Mouse (Mus musculus) layer of hippocampus, adult 9-10 months (tissue): Measurements from ENCODE around the gene Ensa.

Source experiments
- DNase-seq: peaks from one replicate; pipeline ENCODE4 v3.0.0; 2022; ENCODE audit warnings: low spot score

Gene Ensa

DNA sequence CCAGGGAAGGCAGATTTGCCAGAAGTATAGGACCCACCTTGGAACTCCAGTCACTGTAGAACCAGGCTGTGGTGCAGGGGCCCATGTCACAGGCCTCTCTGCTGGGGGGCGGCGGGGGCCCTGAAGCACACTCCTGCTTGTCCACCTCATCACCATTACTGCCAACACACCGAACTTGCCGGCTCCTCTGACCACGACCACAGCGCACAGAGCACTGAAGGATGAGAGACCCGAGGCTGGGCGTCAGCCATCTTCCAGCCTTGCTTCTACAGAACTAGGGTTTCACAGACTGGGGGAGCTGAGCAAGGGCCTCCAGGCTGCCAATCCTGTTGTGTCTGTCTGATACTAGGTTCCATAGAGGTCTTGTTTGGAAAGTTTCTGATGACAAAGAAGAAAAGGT lies 54.8 kb downstream of the Ensa start:
- DNase-seq, result no peak

DNA sequence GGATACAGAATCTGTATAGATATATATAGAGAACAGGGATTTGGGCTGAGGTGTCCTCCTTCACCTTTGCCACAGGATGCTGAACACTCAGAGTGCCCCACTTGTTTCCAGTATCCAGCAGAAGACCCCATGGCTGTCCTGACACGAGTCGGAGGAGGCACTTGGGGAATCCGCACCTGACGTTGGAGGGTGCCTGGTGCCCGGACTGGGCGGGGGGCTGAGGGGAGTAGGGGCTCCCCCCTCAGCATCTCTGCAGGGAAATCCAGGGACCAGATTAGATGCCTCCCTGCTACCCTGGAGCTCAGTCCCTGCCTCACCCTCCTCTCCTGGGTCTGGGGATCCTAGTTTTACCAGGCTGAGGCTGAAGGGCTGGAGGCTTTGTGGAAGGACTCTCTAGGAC lies 55.9 kb downstream of the Ensa start:
- DNase-seq, result no peak

DNA sequence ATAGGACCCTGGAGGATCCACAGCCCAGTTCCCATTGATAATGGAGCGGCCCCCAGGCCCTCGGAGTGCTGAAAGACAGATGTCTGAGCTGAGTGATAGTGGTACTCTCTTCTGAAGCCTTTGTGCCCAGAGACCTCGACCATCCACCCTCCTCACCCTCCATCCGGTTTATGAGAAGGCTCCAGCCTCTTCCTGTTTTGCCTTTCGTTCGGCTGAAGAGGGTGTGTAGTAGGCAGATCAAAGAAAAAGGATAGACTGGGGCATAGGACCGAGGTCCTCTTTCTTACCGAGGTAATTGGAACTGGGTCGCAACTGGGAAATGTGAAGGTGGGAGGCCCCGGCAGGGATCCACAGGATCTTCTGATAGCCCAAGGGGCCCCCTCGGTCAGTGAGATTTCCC lies 56.6 kb downstream of the Ensa start:
- DNase-seq, result no peak
